Mouse (Mus musculus): ENCODE measurements around the gene Msx1. TPM values are rescaled to one million over a fixed set of nuclear protein-coding genes. Genes with fewer than 3 reads are reported as not detected.

Gene Msx1
- polyA plus RNA-seq, 1 experiment: not detected

DNA sequence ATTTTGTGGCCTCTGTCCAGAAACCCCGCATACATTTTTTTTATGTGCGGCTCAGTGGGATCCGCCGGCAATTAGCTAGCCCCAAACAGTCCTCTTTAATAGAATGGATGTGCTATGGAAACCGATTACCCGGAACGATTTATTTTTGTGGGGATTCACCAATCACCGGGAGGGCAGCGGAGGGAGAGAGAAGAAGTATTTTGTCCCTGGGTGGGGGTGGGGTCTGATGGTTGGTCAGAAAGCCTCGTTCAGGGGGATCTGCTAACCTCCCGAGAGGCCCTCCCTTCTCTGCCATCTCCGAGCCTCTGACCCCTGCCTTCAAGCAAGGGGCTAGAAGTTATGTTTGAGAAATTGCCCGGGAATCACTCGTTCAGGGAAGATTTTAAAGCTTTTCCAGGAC lies 3.6 kb upstream of the Msx1 start:
- Histone ChIP-seq H3K36me3 (ENCODE audit: control insufficient read depth) (no peaks in the 10 kb centered on the region), H3K27me3 (ENCODE audit: control insufficient read depth) (peaks cover 96% of the 10 kb centered on the region), H3K4me1 (ENCODE audit: control insufficient read depth) (no peaks in the 10 kb centered on the region), H3K9me3 (ENCODE audit: control insufficient read depth, low read length) (no peaks in the 10 kb centered on the region), H3K4me3 (replicated peaks) (no peak overlapping the region)
- TF ChIP-seq TAL1 (IDR thresholded peaks at IDR 0.05; ENCODE audit: low read length) (no peak), GATA1 (IDR thresholded peaks at IDR 0.05; ENCODE audit: low read length) (no peak)

DNA sequence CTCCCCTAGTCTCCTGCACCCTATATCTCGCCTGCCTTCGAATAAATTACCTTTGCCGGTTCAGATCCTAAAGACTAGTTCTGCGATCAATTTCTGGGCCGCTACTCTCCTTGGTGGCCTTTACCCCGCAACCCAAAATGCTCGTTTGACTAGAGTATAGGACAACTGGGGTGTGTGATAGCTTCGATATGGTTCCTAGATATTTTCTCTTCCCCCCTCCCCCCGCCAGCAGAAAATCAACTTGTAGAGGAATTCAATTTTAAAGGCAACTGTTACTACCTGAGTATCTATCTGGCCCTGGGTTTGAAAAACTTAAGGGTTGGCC lies 3.2 kb upstream of the Msx1 start:
- H3K27me3 ChIP-seq (ENCODE audit: control insufficient read depth): peaks cover 98% of the 10 kb centered on the region

DNA sequence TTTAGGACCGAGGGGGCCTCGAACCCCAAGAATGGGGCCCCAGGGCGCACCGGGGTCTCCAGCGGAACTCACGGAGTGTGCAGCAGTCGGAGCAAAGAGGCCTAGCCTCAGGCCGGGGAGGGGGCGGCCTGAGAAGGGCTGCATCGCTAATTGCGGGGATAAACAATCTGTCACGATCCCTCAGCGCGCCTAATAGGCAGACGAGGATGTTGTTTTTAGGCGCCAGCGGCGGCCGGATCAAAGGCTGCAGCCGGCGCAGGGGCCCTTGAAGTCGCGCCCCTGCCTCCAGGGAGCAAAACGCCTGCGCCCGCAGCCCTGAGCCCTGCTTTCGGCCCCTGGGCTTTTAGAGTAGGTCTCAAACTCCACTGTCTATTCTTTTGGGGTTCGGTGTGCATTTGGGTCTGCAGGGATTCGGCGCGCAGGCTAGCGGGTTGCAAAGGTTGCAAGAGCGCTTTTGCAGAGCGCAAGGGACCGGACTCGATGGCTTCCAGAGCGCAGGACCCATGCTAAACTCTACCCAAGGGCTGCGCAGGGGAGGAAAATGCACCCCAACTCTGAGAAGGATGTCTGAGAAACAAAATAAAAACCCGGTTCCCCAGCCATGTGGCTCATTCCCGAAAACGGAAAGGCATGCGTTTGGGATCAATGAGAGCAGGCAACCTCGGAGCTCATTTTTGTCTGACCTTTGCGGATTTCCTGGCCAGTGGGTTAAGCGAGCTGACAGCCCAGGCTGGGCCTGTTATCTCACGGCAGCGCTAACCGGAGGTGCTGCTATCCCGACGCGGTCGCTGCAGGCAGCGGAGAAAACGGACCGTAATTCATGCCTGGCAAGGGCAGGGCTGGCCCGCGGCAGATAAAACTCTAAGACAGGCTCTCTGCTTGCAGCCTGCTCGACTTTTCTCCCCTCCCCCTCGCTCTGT lies 2.6 kb upstream of the Msx1 start:
- Histone ChIP-seq H3K27me3 (ENCODE audit: control insufficient read depth) (peaks cover 98% of the 10 kb centered on the region), H3K9me3 (ENCODE audit: control insufficient read depth, low read length) (no peaks in the 10 kb centered on the region), H3K4me3 (replicated peaks) (no peak overlapping the region), H3K36me3 (ENCODE audit: control insufficient read depth) (no peaks in the 10 kb centered on the region), H3K4me1 (ENCODE audit: control insufficient read depth) (no peaks in the 10 kb centered on the region)
- TF ChIP-seq TAL1 (IDR thresholded peaks at IDR 0.05; ENCODE audit: low read length): no peak
- no peak for TF ChIP-seq GATA1 (IDR thresholded peaks at IDR 0.05; ENCODE audit: low read length)

More for the DNA sequence above, 3.2 kb upstream of the Msx1 start:
- no peaks in the 10 kb centered on the region for H3K4me1 ChIP-seq (ENCODE audit: control insufficient read depth)
- H3K4me3 ChIP-seq (replicated peaks): no peak overlapping the region
- H3K36me3 ChIP-seq (ENCODE audit: control insufficient read depth): no peaks in the 10 kb centered on the region
- no peaks in the 10 kb centered on the region for H3K9me3 ChIP-seq (ENCODE audit: control insufficient read depth, low read length)
- TF ChIP-seq TAL1 (IDR thresholded peaks at IDR 0.05; ENCODE audit: low read length) (no peak), GATA1 (IDR thresholded peaks at IDR 0.05; ENCODE audit: low read length) (no peak)

DNA sequence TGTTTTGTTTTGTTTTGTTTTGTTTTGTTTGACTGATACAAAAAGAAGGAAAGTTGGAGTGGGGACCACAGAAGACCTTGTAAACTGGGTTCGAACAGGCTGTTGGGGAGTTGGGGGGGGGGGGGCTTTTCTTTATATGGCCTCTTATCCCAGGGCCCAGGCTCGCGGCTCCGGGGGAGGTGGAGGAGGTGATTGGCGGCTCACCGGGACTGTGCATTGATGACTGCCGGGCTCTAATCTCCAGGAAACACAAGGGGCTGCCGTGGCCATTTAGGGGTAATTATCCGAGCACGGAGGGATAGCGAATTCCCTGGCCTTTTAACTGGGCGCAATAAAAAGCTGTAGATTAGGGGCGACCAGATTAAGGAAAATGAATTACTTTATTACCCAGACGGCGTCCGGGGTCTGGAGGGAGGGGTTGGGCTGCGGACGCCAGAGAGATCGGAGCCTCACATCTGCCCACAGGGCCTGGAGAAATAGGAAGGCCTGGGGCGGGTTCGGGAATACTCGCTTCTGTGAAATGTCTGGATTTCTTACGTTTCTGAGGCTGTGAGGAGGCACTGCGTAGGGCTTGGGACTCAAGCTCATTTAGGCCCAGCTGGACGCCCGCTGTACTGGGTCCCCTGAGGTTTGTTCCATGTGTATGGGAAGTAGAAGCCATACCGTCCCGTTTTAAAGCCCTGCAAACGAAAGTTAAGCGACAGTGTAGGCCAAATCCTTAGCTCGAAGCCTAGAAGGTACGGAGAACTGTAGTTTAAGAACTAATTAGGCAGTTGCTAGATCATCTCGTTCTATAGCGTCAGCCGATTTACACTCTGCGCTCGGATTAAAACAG lies 1.4 kb upstream of the Msx1 start:
- Histone ChIP-seq H3K9me3 (ENCODE audit: control insufficient read depth, low read length) (no peaks in the 10 kb centered on the region), H3K36me3 (ENCODE audit: control insufficient read depth) (no peaks in the 10 kb centered on the region), H3K4me3 (replicated peaks) (no peak overlapping the region), H3K27me3 (ENCODE audit: control insufficient read depth) (peaks cover 98% of the 10 kb centered on the region), H3K4me1 (ENCODE audit: control insufficient read depth) (no peaks in the 10 kb centered on the region)
- TF ChIP-seq TAL1 (IDR thresholded peaks at IDR 0.05; ENCODE audit: low read length) (no peak), GATA1 (IDR thresholded peaks at IDR 0.05; ENCODE audit: low read length) (no peak)

DNA sequence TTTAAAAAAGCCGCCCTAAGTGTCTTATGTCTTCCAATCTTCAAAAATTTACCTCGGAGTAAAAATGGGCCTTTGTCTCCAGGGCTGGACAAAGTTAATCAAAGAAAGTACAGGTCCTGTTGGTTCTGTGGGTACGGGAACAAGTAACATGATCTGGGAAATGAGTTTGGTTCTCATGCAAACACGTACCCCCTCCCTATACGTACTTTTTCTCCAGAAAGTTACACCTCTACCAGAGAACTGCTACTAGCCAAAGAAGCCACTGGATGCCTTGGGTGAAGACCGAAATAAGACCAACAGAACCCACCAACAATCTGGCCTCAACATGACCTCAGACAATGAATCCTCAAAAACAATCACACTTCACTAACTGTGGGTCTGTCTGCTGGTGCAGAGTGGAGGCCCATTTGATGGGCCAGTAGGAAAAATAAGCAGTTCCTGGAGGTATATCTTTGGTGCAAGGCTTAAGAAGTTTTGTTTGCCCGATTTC lies 773 bp upstream of the Msx1 start:
- H3K27me3 ChIP-seq (ENCODE audit: control insufficient read depth): peaks cover 100% of the 10 kb centered on the region
- H3K36me3 ChIP-seq (ENCODE audit: control insufficient read depth): no peaks in the 10 kb centered on the region
- no peaks in the 10 kb centered on the region for H3K9me3 ChIP-seq (ENCODE audit: control insufficient read depth, low read length)
- no peak overlapping the region for H3K4me3 ChIP-seq (replicated peaks)
- TF ChIP-seq GATA1 (IDR thresholded peaks at IDR 0.05; ENCODE audit: low read length) (no peak), TAL1 (IDR thresholded peaks at IDR 0.05; ENCODE audit: low read length) (no peak)
- H3K4me1 ChIP-seq (ENCODE audit: control insufficient read depth): no peaks in the 10 kb centered on the region

DNA sequence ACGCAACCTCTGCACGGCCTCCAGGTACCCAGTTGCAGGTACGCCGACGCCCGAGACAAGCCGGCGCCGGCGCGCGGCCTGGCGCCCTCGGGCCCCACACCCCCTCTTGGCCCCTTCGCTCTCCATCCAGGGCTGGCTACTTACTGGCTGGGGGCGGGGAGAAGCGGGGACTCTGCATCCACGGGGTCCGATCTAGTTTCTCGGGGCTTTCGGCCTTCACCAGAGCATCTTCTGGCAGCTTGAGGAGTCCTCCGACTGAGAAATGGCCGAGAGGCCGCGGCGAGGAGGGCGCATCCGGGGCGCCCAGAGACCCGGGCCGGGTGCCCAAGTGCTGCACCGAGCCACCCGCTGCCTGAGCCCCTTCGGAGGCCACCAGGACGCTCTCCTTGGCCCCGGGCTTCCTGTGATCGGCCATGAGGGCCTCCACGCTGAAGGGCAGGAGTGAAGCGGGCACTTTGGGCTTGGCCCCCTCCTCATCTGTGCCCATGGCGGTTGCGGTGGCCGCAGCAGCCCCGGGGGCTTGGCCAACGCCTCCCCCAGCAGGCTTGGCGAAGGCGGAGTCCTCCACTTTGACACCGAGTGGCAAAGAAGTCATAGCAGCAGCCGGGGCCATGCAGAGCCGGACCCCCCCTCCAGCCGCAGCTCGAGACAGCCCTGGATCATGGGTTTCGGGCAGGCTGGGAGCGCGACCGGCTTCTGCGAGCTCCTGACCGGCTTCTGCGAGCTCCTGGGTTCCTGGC lies 492 bp downstream of the Msx1 start:
- Histone ChIP-seq H3K36me3 (ENCODE audit: control insufficient read depth) (no peaks in the 10 kb centered on the region), H3K27me3 (ENCODE audit: control insufficient read depth) (peaks cover 100% of the 10 kb centered on the region), H3K4me1 (ENCODE audit: control insufficient read depth) (no peaks in the 10 kb centered on the region), H3K9me3 (ENCODE audit: control insufficient read depth, low read length) (no peaks in the 10 kb centered on the region), H3K4me3 (replicated peaks) (no peak overlapping the region)
- no peak for TF ChIP-seq GATA1 (IDR thresholded peaks at IDR 0.05; ENCODE audit: low read length)
- TF ChIP-seq TAL1 (IDR thresholded peaks at IDR 0.05; ENCODE audit: low read length): no peak

DNA sequence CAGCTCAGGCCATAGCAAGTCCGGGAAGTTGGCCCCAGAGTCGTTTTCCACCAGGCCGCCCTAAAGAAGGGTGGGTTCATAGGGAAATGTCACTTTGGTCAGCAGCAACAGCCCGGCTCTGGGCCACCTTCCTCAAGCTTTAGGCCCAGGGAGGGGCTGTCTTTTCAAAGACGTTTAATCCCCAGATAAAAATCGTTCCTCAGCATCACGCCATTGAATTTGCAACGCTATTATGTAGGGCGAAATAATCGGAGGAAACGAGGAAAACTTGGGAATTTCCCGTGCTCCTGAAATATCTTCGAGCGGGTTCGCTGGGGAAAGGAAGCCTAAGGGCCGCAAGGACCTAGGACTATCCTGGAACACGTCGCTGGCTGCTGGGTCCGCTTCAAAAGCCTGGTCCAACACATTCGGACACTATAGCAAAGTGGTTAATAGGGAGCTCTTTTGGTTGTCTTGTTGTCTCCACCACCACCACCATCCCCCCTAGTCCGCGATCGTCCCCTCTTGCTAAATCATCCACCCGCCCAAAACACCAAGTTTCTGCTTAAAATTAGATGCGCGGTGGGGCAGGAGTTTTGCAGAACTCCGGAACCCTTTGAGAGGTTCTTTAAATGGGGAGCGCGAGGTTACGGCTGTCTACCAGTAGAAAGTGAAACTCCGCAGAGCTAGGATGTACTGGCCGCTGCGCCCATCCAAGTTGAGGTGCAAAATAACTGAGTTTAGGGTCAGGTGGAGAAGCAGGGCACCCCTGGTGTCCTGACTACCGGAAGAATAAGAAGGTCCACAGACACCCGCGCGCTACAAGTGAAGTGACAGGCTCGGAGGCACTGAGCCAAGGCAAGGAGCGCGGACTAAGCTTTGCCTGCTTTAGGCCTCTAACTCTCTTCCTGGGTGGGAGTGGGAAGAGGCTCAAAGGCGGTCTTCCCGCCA lies 1.3 kb downstream of the Msx1 start:
- Histone ChIP-seq H3K36me3 (ENCODE audit: control insufficient read depth) (no peaks in the 10 kb centered on the region), H3K9me3 (ENCODE audit: control insufficient read depth, low read length) (no peaks in the 10 kb centered on the region), H3K27me3 (ENCODE audit: control insufficient read depth) (peaks cover 100% of the 10 kb centered on the region), H3K4me3 (replicated peaks) (no peak overlapping the region), H3K4me1 (ENCODE audit: control insufficient read depth) (no peaks in the 10 kb centered on the region)
- no peak for TF ChIP-seq TAL1 (IDR thresholded peaks at IDR 0.05; ENCODE audit: low read length)
- TF ChIP-seq GATA1 (IDR thresholded peaks at IDR 0.05; ENCODE audit: low read length): no peak

DNA sequence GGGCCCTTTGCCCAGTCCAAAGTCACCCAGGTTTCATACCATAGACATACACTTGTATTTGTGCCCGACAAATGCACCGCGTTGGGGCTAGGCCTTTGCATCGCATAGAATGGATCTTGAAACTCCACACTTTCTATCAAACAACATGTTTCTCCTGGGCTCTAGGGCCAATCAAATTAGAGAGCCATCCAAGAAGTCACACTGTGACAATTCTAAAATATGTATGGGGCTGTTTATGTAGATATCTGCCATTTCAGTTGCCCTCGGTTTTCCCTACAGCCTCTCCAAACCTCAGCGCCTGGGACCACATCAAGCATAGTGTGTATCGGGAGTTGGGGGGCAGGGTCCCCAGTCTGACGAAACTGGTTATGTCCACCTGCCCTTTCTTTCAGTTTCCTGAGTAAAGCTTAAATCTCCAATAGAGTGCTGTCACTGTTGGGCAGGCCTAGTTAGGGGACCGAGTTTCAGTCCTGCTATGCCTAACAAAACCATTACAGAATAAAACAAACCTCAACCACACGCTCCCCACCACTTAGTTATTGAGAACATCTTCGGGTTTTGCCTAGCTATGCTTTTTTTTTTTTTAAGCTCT lies 2.2 kb downstream of the Msx1 start:
- TF ChIP-seq TAL1 (IDR thresholded peaks at IDR 0.05; ENCODE audit: low read length): no peak
- TF ChIP-seq GATA1 (IDR thresholded peaks at IDR 0.05; ENCODE audit: low read length): no peak
- H3K27me3 ChIP-seq (ENCODE audit: control insufficient read depth): peaks cover 100% of the 10 kb centered on the region

More for the DNA sequence above, 2.2 kb downstream of the Msx1 start:
- Histone ChIP-seq H3K9me3 (ENCODE audit: control insufficient read depth, low read length) (no peaks in the 10 kb centered on the region), H3K36me3 (ENCODE audit: control insufficient read depth) (no peaks in the 10 kb centered on the region), H3K4me1 (ENCODE audit: control insufficient read depth) (no peaks in the 10 kb centered on the region), H3K4me3 (replicated peaks) (no peak overlapping the region)
